Mouse (Mus musculus): Measurements from ENCODE around the gene Fam189b. TPM values are rescaled to one million over a fixed set of nuclear protein-coding genes. Genes with fewer than 3 reads are reported as not detected.

The Fam189b gene
- total and polyA plus RNA-seq, 2 experiments from 2014 or later = 2.1 to 5.7 TPM

DNA sequence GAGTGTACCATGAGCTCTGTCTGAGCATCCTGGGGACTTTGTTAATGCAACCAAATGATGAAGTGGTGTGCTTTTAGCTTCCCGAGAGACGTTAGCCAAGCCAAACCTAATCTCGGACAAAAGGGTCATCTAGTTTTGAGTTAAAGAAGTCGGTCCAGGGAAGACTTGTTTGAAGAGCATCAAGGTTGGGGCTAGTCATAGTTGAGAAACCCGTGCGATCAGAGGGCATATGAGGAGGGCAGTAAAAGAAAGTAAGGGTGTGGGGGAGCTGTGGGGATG is 4.9 kb upstream of the Fam189b start:
- Histone ChIP-seq H3K4me2 (ENCODE audit: low read depth, low read length) (peak overlapping the region; percentile 83), H3K27ac (ENCODE audit: low read depth) (peak overlapping the region; percentile 69), H3K9me3 (replicated peaks; ENCODE audit: control insufficient read depth, low read length) (no peaks in the 10 kb centered on the region), H3K27me3 (ENCODE audit: control insufficient read depth, insufficient read depth, low read length) (no peaks in the 10 kb centered on the region), H3K9ac (replicated peaks; ENCODE audit: low read depth, low read length) (peak overlapping the region; percentile 80), H3K4me3 (ENCODE audit: low read depth, low read length) (peak overlapping the region; percentile 79), H3K36me3 (replicated peaks; ENCODE audit: control insufficient read depth, insufficient read depth, low read length) (peaks cover 69% of the 10 kb centered on the region), H3K4me1 (ENCODE audit: control insufficient read depth, insufficient read depth) (peaks cover 9% of the 10 kb centered on the region)
- no peak for DNase-seq (ENCODE audit: low spot score)
- ATAC-seq (ENCODE audit: insufficient read depth, low read depth) = no peak
- TF ChIP-seq EP300 (IDR thresholded peaks at IDR 0.05; ENCODE audit: low read depth) (no peak), CTCF (IDR thresholded peaks at IDR 0.05; ENCODE audit: low read depth) (no peak)
- WGBS = 4% methylated on average over 6 of the region's 6 CpGs

DNA sequence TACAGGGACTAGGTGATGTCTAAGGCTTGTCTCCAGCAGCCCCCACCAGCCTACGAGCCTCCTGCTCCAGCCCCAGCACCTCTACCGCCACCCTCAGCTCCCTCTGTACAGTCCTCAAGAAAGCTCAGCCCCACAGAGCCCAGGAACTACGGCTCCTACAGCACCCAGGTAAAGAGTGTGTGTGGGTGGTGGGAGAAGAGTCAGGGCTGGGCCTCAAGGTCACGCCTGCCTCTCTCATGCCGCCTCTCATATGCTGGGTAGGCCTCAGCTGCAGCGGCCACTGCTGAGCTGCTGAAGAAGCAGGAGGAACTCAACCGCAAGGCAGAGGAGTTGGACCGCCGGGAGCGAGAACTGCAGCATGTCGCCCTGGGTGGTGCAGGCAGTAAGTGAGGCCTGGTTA is 3.9 kb upstream of the Fam189b start:
- ATAC-seq (ENCODE audit: insufficient read depth, low read depth) (no peak), DNase-seq (ENCODE audit: low spot score) (no peak)
- H3K27ac ChIP-seq (ENCODE audit: low read depth) = no peak overlapping the region
- WGBS = 88% methylated on average over 11 of the region's 11 CpGs
- H3K36me3 ChIP-seq (replicated peaks; ENCODE audit: control insufficient read depth, insufficient read depth, low read length) = peaks cover 59% of the 10 kb centered on the region
- no peaks in the 10 kb centered on the region for H3K27me3 ChIP-seq (ENCODE audit: control insufficient read depth, insufficient read depth, low read length)
- no peak overlapping the region for H3K9ac ChIP-seq (replicated peaks; ENCODE audit: low read depth, low read length)
- peaks cover 16% of the 10 kb centered on the region for H3K4me1 ChIP-seq (ENCODE audit: control insufficient read depth, insufficient read depth)
- H3K4me3 ChIP-seq (ENCODE audit: low read depth, low read length) = no peak overlapping the region
- no peak overlapping the region for H3K4me2 ChIP-seq (ENCODE audit: low read depth, low read length)
- TF ChIP-seq EP300 (IDR thresholded peaks at IDR 0.05; ENCODE audit: low read depth) = no peak
- TF ChIP-seq CTCF (IDR thresholded peaks at IDR 0.05; ENCODE audit: low read depth) = no peak
- H3K9me3 ChIP-seq (replicated peaks; ENCODE audit: control insufficient read depth, low read length) = no peaks in the 10 kb centered on the region

GRCm38 (mm10) chr3:89181749-89182500 is 1.0 kb upstream of the Fam189b start:
- Histone ChIP-seq H3K27me3 (ENCODE audit: control insufficient read depth, insufficient read depth, low read length) (no peaks in the 10 kb centered on the region), H3K27ac (ENCODE audit: low read depth) (no peak overlapping the region), H3K4me2 (ENCODE audit: low read depth, low read length) (no peak overlapping the region), H3K9me3 (replicated peaks; ENCODE audit: control insufficient read depth, low read length) (no peaks in the 10 kb centered on the region), H3K36me3 (replicated peaks; ENCODE audit: control insufficient read depth, insufficient read depth, low read length) (peaks cover 32% of the 10 kb centered on the region), H3K4me3 (ENCODE audit: low read depth, low read length) (no peak overlapping the region), H3K4me1 (ENCODE audit: control insufficient read depth, insufficient read depth) (peaks cover 16% of the 10 kb centered on the region), H3K9ac (replicated peaks; ENCODE audit: low read depth, low read length) (no peak overlapping the region)
- DNase-seq (ENCODE audit: low spot score) = no peak
- ATAC-seq (ENCODE audit: insufficient read depth, low read depth) = no peak
- TF ChIP-seq EP300 (IDR thresholded peaks at IDR 0.05; ENCODE audit: low read depth) = no peak
- TF ChIP-seq CTCF (IDR thresholded peaks at IDR 0.05; ENCODE audit: low read depth) = no peak
- 90% methylated on average over 27 of the region's 27 CpGs for WGBS

GRCm38 (mm10) chr3:89182531-89183057 is 349 bp upstream of the Fam189b start:
- WGBS = 36% methylated on average over 7 of the region's 7 CpGs
- ATAC-seq (ENCODE audit: insufficient read depth, low read depth) = no peak
- peaks cover 16% of the 10 kb centered on the region for H3K4me1 ChIP-seq (ENCODE audit: control insufficient read depth, insufficient read depth)
- H3K9ac ChIP-seq (replicated peaks; ENCODE audit: low read depth, low read length) = no peak overlapping the region
- H3K4me3 ChIP-seq (ENCODE audit: low read depth, low read length) = peak overlapping the region; percentile 56
- TF ChIP-seq CTCF (IDR thresholded peaks at IDR 0.05; ENCODE audit: low read depth) (no peak), EP300 (IDR thresholded peaks at IDR 0.05; ENCODE audit: low read depth) (no peak)
- H3K27ac ChIP-seq (ENCODE audit: low read depth) = no peak overlapping the region
- peaks cover 32% of the 10 kb centered on the region for H3K36me3 ChIP-seq (replicated peaks; ENCODE audit: control insufficient read depth, insufficient read depth, low read length)
- no peaks in the 10 kb centered on the region for H3K27me3 ChIP-seq (ENCODE audit: control insufficient read depth, insufficient read depth, low read length)
- no peaks in the 10 kb centered on the region for H3K9me3 ChIP-seq (replicated peaks; ENCODE audit: control insufficient read depth, low read length)
- DNase-seq (ENCODE audit: low spot score) = no peak
- H3K4me2 ChIP-seq (ENCODE audit: low read depth, low read length) = peak overlapping the region; percentile 96

- Histone ChIP-seq H3K9ac (replicated peaks; ENCODE audit: low read depth, low read length) (peak overlapping the region; percentile 59), H3K4me2 (ENCODE audit: low read depth, low read length) (peak overlapping the region; percentile 96), H3K4me1 (ENCODE audit: control insufficient read depth, insufficient read depth) (peaks cover 8% of the 10 kb centered on the region; the same call in 1 of the 2 replicates), H3K9me3 (replicated peaks; ENCODE audit: control insufficient read depth, low read length) (no peaks in the 10 kb centered on the region), H3K27ac (ENCODE audit: low read depth) (no peak overlapping the region), H3K4me3 (ENCODE audit: low read depth, low read length) (peak overlapping the region; percentile 56), H3K27me3 (ENCODE audit: control insufficient read depth, insufficient read depth, low read length) (no peaks in the 10 kb centered on the region), H3K36me3 (replicated peaks; ENCODE audit: control insufficient read depth, insufficient read depth, low read length) (peaks cover 32% of the 10 kb centered on the region)
- TF ChIP-seq EP300 (IDR thresholded peaks at IDR 0.05; ENCODE audit: low read depth) (no peak), CTCF (IDR thresholded peaks at IDR 0.05; ENCODE audit: low read depth) (no peak)
- no peak for DNase-seq (ENCODE audit: low spot score)
- WGBS = 81% methylated on average over 6 of the region's 6 CpGs
- no peak for ATAC-seq (ENCODE audit: insufficient read depth, low read depth)
Measured at GRCm38 (mm10) chr3:89183959-89184315, 994 bp downstream of the Fam189b start.

Data from heart, postnatal 0 days (tissue).